41 mouse cellular contexts compared by ENCODE assay signal in genomic region chr12:102709896-102710295, GRCm38 (mm10). TPM values are rescaled to one million over a fixed set of nuclear protein-coding genes. Genes with fewer than 3 reads are reported as not detected.
"Had no signal": no experiment of that assay in that cellular context is flagged by ENCODE, and none has a peak within 500 bp of the region (broad histone marks: within the 10 kb centered on the region; RNA-seq: fewer than 3 reads in every experiment).

No protein-coding gene starts in this region.

- H3K9me3 ChIP-seq: heart, embryonic 10.5 days; heart, embryonic 12.5 days; hindbrain, embryonic 13.5 days; hindbrain, embryonic 15.5 days; intestine, embryonic 15.5 days; kidney, embryonic 15.5 days; limb, embryonic 13.5 days; limb, embryonic 15.5 days; liver, embryonic 12.5 days had no signal

- H3K36me3 ChIP-seq: heart, embryonic 10.5 days; heart, embryonic 12.5 days; hindbrain, embryonic 13.5 days; hindbrain, embryonic 15.5 days; intestine, embryonic 15.5 days; kidney, embryonic 15.5 days; limb, embryonic 13.5 days; limb, embryonic 15.5 days; liver, embryonic 12.5 days had no signal

- H3K9ac ChIP-seq: heart, embryonic 12.5 days; hindbrain, embryonic 13.5 days; hindbrain, embryonic 15.5 days; intestine, embryonic 15.5 days; kidney, embryonic 15.5 days; limb, embryonic 13.5 days; limb, embryonic 15.5 days; liver, embryonic 12.5 days; liver, embryonic 14.5 days had no signal

- H3K4me2 ChIP-seq: heart, embryonic 12.5 days; hindbrain, embryonic 13.5 days; hindbrain, embryonic 15.5 days; intestine, embryonic 15.5 days; kidney, embryonic 15.5 days; limb, embryonic 13.5 days; limb, embryonic 15.5 days; liver, embryonic 12.5 days had no signal

- DNase-seq: gastrocnemius, adult 2 months; gastrocnemius, postnatal 10 days; gastrocnemius, postnatal 25 days; heart, postnatal 10 days; heart, postnatal 4 days; kidney, adult 18-20 months; kidney, adult 9 months; kidney, postnatal 14 days; kidney, postnatal 36 days; layer of hippocampus, adult 9-11 months; layer of hippocampus, postnatal 36 days; left cerebral cortex, postnatal 4 days had no signal

- H3K27ac ChIP-seq: gastrocnemius, adult 2 months; heart, embryonic 10.5 days; hindbrain, embryonic 13.5 days; hindbrain, embryonic 15.5 days; intestine, embryonic 15.5 days; kidney, embryonic 15.5 days; kidney, postnatal 0 days; limb, embryonic 13.5 days; limb, embryonic 15.5 days; liver, embryonic 12.5 days; liver, embryonic 14.5 days had no signal

- H3K4me3 ChIP-seq: gastrocnemius, adult 2 months; heart, embryonic 10.5 days; heart, embryonic 12.5 days; hindbrain, embryonic 13.5 days; hindbrain, embryonic 15.5 days; intestine, embryonic 15.5 days; kidney, embryonic 15.5 days; limb, embryonic 13.5 days; limb, embryonic 15.5 days; liver, embryonic 12.5 days had no signal

- H3K27me3 ChIP-seq: hindbrain, embryonic 15.5 days; intestine, embryonic 15.5 days; kidney, embryonic 15.5 days; limb, embryonic 13.5 days had no signal

- ATAC-seq: inflammation-experienced regulatory T-cells, adult 6 months; intestine, embryonic 15.5 days; intestine, postnatal 0 days; liver, embryonic 12.5 days had no signal

RNA-seq across cellular contexts. Expression of gene Gm28051, which starts 47.7 kb away (rescaled TPM):
- total RNA-seq: gastrocnemius, adult 2 months; gastrocnemius, postnatal 10 days; gastrocnemius, postnatal 25 days; gastrocnemius, postnatal 4 days; granulocyte monocyte progenitor cell, adult 5-6 weeks; heart, adult 8-10 months; heart, postnatal 10 days; heart, postnatal 25 days; heart, postnatal 4 days; layer of hippocampus, adult 18-20 months; layer of hippocampus, adult 8-10 months; layer of hippocampus, postnatal 14 days; layer of hippocampus, postnatal 36 days; left cerebral cortex, adult 18-20 months; left cerebral cortex, adult 8-10 months; left cerebral cortex, postnatal 10 days; left cerebral cortex, postnatal 25 days; left cerebral cortex, postnatal 4 days; liver, adult 2 months had no signal
- polyA plus RNA-seq: heart, embryonic 10.5 days; heart, embryonic 12.5 days; heart, embryonic 14.5 days; heart, embryonic 16.5 days; hindbrain, embryonic 11.5 days; hindbrain, embryonic 13.5 days; hindbrain, embryonic 15.5 days; inflammation-experienced regulatory T-cells, adult 6 months; intestine, embryonic 15.5 days; intestine, postnatal 0 days; kidney, embryonic 15.5 days; kidney, postnatal 0 days; large intestine, adult 2 months; limb, embryonic 13.5 days; limb, embryonic 15.5 days; liver, adult 2 months; liver, embryonic 14.5 days had no signal
